Mouse (Mus musculus) liver, adult (tissue): Measurements from ENCODE around the gene Fam173b.

Source experiments
- GATA4 ChIP-seq: IDR thresholded peaks from 2 replicates; pipeline ENCODE4 v1.6.1; 2014; ENCODE audit warnings: mild to moderate bottlenecking, low read length; ENCODE audit not compliant: insufficient replicate concordance

Gene Fam173b

GRCm38 (mm10) chr15:31613826-31614453 lies 12.3 kb downstream of the Fam173b start:
- TF ChIP-seq GATA4: no peak

- TF ChIP-seq GATA4: no peak
These were observed 13.0 kb downstream of the Fam173b start for GRCm38 (mm10) chr15:31614666-31615065.

- TF ChIP-seq GATA4: no peak
These were observed 15.6 kb downstream of the Fam173b start for GRCm38 (mm10) chr15:31617261-31617660.

GRCm38 (mm10) chr15:31619521-31619920 lies 17.9 kb downstream of the Fam173b start:
- no peak for TF ChIP-seq GATA4

- TF ChIP-seq GATA4: no peak
These were observed 25.9 kb downstream of the Fam173b start for GRCm38 (mm10) chr15:31627277-31628154.

- TF ChIP-seq GATA4: no peak
These were observed 26.5 kb downstream of the Fam173b start for GRCm38 (mm10) chr15:31628180-31628579.

- TF ChIP-seq GATA4: no peak
These were observed 27.9 kb downstream of the Fam173b start for GRCm38 (mm10) chr15:31629556-31629955.

- TF ChIP-seq GATA4: no peak
These were observed 29.8 kb downstream of the Fam173b start for GRCm38 (mm10) chr15:31631396-31631858.

GRCm38 (mm10) chr15:31632478-31632877 lies 30.8 kb downstream of the Fam173b start:
- no peak for TF ChIP-seq GATA4

GRCm38 (mm10) chr15:31634582-31634981 lies 32.9 kb downstream of the Fam173b start:
- TF ChIP-seq GATA4: no peak

GRCm38 (mm10) chr15:31636091-31636595 lies 34.5 kb downstream of the Fam173b start:
- TF ChIP-seq GATA4: no peak

GRCm38 (mm10) chr15:31647225-31647624 lies 45.6 kb downstream of the Fam173b start:
- TF ChIP-seq GATA4: no peak

GRCm38 (mm10) chr15:31647851-31648569 lies 46.4 kb downstream of the Fam173b start:
- TF ChIP-seq GATA4: no peak

GRCm38 (mm10) chr15:31649691-31650090 lies 48.0 kb downstream of the Fam173b start:
- TF ChIP-seq GATA4: no peak

- no peak for TF ChIP-seq GATA4
These were observed 49.2 kb downstream of the Fam173b start for GRCm38 (mm10) chr15:31650821-31651220.

- TF ChIP-seq GATA4: no peak
These were observed 58.6 kb downstream of the Fam173b start for GRCm38 (mm10) chr15:31660133-31660795.
